Mouse (Mus musculus) layer of hippocampus, postnatal 36 days (tissue): ENCODE results near the gene Frrs1. TPM values are rescaled to one million over a fixed set of nuclear protein-coding genes. Genes with fewer than 3 reads are reported as not detected.
"Not testable (repeated sequence)": the region's sequence is repeated elsewhere in the genome, so short reads cannot be mapped to it uniquely, and the experiment has no call there.

Source experiments
- DNase-seq, 2 experiments: peaks; one replicate each; pipeline ENCODE4 v3.0.0; 2022
- total RNA-seq, 2 experiments: library from RNA; stranded (reverse); gene quantifications; 2 replicates each; pipeline ENCODE4 v1.2.3; 2021

Frrs1 gene
- total RNA-seq, result 1 to 10 TPM in 1 of 2 experiments, under 1 TPM in 1; 0.77 to 1.5 TPM

- DNase-seq, result no peak
Observed at GRCm38 (mm10) chr3:116858941-116859685, at the start of gene Frrs1. Frrs1 (plus strand) TSS chr3:116859464.

- not testable (repeated sequence) for DNase-seq
Observed at GRCm38 (mm10) chr3:116810351-116810750, 48.9 kb upstream of the Frrs1 start.

- no peak for DNase-seq
Observed at GRCm38 (mm10) chr3:116812946-116813345, 46.3 kb upstream of the Frrs1 start.

- no peak for DNase-seq
Observed at GRCm38 (mm10) chr3:116815305-116815797, 43.9 kb upstream of the Frrs1 start.

- no peak for DNase-seq
Observed at GRCm38 (mm10) chr3:116815916-116816315, 43.3 kb upstream of the Frrs1 start.

GRCm38 (mm10) chr3:116816674-116817215, 42.5 kb upstream of the Frrs1 start:
- DNase-seq, result no peak

GRCm38 (mm10) chr3:116817231-116817630, 42.0 kb upstream of the Frrs1 start:
- no peak for DNase-seq

GRCm38 (mm10) chr3:116826471-116827215, 32.6 kb upstream of the Frrs1 start:
- no peak for DNase-seq

GRCm38 (mm10) chr3:116829274-116829920, 29.9 kb upstream of the Frrs1 start:
- DNase-seq, result no peak

GRCm38 (mm10) chr3:116831324-116831723, 27.9 kb upstream of the Frrs1 start:
- DNase-seq, result no peak

- DNase-seq, result peak in 1 of 2 experiments; percentile 4
Observed at GRCm38 (mm10) chr3:116832526-116833310, 26.5 kb upstream of the Frrs1 start.

- no peak for DNase-seq
Observed at GRCm38 (mm10) chr3:116833491-116833890, 25.8 kb upstream of the Frrs1 start.

GRCm38 (mm10) chr3:116834241-116834640, 25.0 kb upstream of the Frrs1 start:
- no peak for DNase-seq

GRCm38 (mm10) chr3:116835350-116835749, 23.9 kb upstream of the Frrs1 start:
- DNase-seq, result no peak

GRCm38 (mm10) chr3:116835770-116836680, 23.2 kb upstream of the Frrs1 start:
- peak; percentile 82 to 85 for DNase-seq

GRCm38 (mm10) chr3:116836681-116837475, 22.4 kb upstream of the Frrs1 start:
- no peak for DNase-seq

- DNase-seq, result no peak
Observed at GRCm38 (mm10) chr3:116841311-116841710, 18.0 kb upstream of the Frrs1 start.

- DNase-seq, result no peak
Observed at GRCm38 (mm10) chr3:116844880-116845579, 14.2 kb upstream of the Frrs1 start.

- no peak for DNase-seq
Observed at GRCm38 (mm10) chr3:116846084-116846483, 13.2 kb upstream of the Frrs1 start.
